Mouse (Mus musculus): ENCODE measurements around the gene Thbs1. TPM values are rescaled to one million over a fixed set of nuclear protein-coding genes. Genes with fewer than 3 reads are reported as not detected.
A peak's percentile ranks its signal among the peaks of the same experiment; 100 is the strongest.

Thbs1 gene
- total RNA-seq (2021): 1 to 10 TPM; 1.7 to 2.0 TPM
- long read RNA-seq, partial matches to known transcripts: 1 of 2 reads
- long read RNA-seq, other reads (novel, unspliced or antisense): 1 of 2 reads

- DNase-seq (ENCODE audit: low spot score in 2 of 2): peak in 1 of 2 experiments; percentile 57
Measured at GRCm38 (mm10) chr2:118111488-118112131, at the start of gene Thbs1. TSS of gene Thbs1 (plus strand) at chr2:118111876.

GRCm38 (mm10) chr2:118064121-118064764, 47.4 kb upstream of the Thbs1 start:
- no peak for DNase-seq (ENCODE audit: low spot score in 2 of 2)

- no peak for DNase-seq (ENCODE audit: low spot score in 2 of 2)
Measured at GRCm38 (mm10) chr2:118066065-118066770, 45.5 kb upstream of the Thbs1 start.

- DNase-seq (ENCODE audit: low spot score in 2 of 2): no peak
Measured at GRCm38 (mm10) chr2:118069975-118070374, 41.7 kb upstream of the Thbs1 start.

- no peak for DNase-seq (ENCODE audit: low spot score in 2 of 2)
Measured at GRCm38 (mm10) chr2:118072811-118073372, 38.8 kb upstream of the Thbs1 start.

- no peak for DNase-seq (ENCODE audit: low spot score in 2 of 2)
Measured at GRCm38 (mm10) chr2:118074030-118074429, 37.6 kb upstream of the Thbs1 start.

GRCm38 (mm10) chr2:118075165-118075564, 36.5 kb upstream of the Thbs1 start:
- DNase-seq (ENCODE audit: low spot score in 2 of 2): no peak

- no peak for DNase-seq (ENCODE audit: low spot score in 2 of 2)
Measured at GRCm38 (mm10) chr2:118079131-118079530, 32.5 kb upstream of the Thbs1 start.

GRCm38 (mm10) chr2:118081581-118081980, 30.1 kb upstream of the Thbs1 start:
- DNase-seq (ENCODE audit: low spot score in 2 of 2): no peak

- DNase-seq (ENCODE audit: low spot score in 2 of 2): no peak
Measured at GRCm38 (mm10) chr2:118083652-118084051, 28.0 kb upstream of the Thbs1 start.

- no peak for DNase-seq (ENCODE audit: low spot score in 2 of 2)
Measured at GRCm38 (mm10) chr2:118084693-118085092, 27.0 kb upstream of the Thbs1 start.

GRCm38 (mm10) chr2:118085647-118086046, 26.0 kb upstream of the Thbs1 start:
- DNase-seq (ENCODE audit: low spot score in 2 of 2): no peak

GRCm38 (mm10) chr2:118087044-118087726, 24.5 kb upstream of the Thbs1 start:
- DNase-seq (ENCODE audit: low spot score in 2 of 2): no peak

- DNase-seq (ENCODE audit: low spot score in 2 of 2): no peak
Measured at GRCm38 (mm10) chr2:118091226-118091625, 20.4 kb upstream of the Thbs1 start.

GRCm38 (mm10) chr2:118099104-118099503, 12.6 kb upstream of the Thbs1 start:
- DNase-seq (ENCODE audit: low spot score in 2 of 2): no peak

GRCm38 (mm10) chr2:118102169-118102568, 9.5 kb upstream of the Thbs1 start:
- no peak for DNase-seq (ENCODE audit: low spot score in 2 of 2)

- no peak for DNase-seq (ENCODE audit: low spot score in 2 of 2)
Measured at GRCm38 (mm10) chr2:118110225-118110915, 1.3 kb upstream of the Thbs1 start.

- peak; percentile 61 to 89 for DNase-seq (ENCODE audit: low spot score in 2 of 2)
Measured at GRCm38 (mm10) chr2:118111116-118111487, 574 bp upstream of the Thbs1 start.

- DNase-seq (ENCODE audit: low spot score in 2 of 2): no peak
Measured at GRCm38 (mm10) chr2:118112438-118112837, 762 bp downstream of the Thbs1 start.

- no peak for DNase-seq (ENCODE audit: low spot score in 2 of 2)
Measured at GRCm38 (mm10) chr2:118112846-118113479, 1.3 kb downstream of the Thbs1 start.
